Mouse (Mus musculus): ENCODE results near the gene Ptprg.

- TF ChIP-seq EP300 (IDR thresholded peaks at IDR 0.05; ENCODE audit: low read depth) = no peak
- TF ChIP-seq CTCF (IDR thresholded peaks at IDR 0.05; ENCODE audit: low read depth) = no peak
These were observed 352.9 kb downstream of the Ptprg start for GRCm38 (mm10) chr14:11906130-11906675.
